Comparison of ENCODE assay signal across 8 mouse cellular contexts in the genomic region with DNA sequence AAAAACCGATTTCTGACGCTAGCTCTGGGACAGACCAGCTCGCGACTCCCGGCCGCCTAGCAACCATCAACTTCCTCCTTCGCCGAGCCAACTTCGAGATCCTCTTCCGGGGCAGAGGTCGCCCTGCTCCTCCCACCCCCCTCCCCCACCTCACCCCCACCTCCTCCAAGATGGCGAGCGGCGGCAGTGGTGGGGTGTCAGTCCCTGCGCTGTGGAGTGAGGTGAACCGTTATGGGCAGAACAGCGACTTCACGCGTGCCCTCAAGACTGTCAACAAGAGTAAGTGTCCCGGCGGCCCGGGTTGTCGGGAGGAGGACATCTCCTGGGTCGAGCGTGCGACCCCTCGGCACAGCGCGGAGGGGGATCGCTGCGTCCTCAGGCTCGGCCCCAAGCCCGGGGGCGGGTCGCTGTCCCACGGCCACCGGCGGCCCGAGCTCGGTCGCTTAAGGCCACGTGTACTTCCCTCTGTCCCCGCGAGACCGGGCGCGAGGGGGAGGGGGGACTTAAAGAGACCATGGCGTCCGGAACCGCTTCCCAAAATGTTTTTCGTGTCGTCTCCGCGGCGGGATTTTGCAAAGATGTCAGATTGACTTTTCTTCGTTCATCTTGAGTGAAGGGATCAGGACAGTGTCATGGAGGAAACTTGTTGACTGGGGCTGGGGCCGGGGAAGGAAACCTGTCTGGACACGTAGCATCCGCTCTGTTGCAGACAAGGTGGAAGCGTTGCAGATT. TPM values are rescaled to one million over a fixed set of nuclear protein-coding genes. Genes with fewer than 3 reads are reported as not detected.
DNase-seq lines count a peak whose midpoint lies in the region; ATAC-seq lines count a peak whose summit lies in the region.

A gene (plus strand): TSS at position 130 of the 732 bp plus-strand sequence.

- H3K4me1 ChIP-seq in intestine, embryonic 14.5 days (replicated peaks; ENCODE audit: control insufficient read depth, insufficient read depth, low read length) = peaks cover 10% of the 10 kb centered on the region

- intact Hi-C loops in gastrocnemius, postnatal 36 days (cut with DNase I) = loop anchor here (10.0 kb wide), 1 partner anchor 380 kb away; no protein-coding TSS in a partner anchor
- intact Hi-C loops in left cerebral cortex, postnatal 10 days (cut with DNase I) = no loop called here

- H3K9ac ChIP-seq in intestine, embryonic 14.5 days (ENCODE audit: low read length) = peak within 1 kb of the TSS; percentile 92

- H3K9me3 ChIP-seq in intestine, embryonic 14.5 days (ENCODE audit: control insufficient read depth, low read length) = no peaks in the 10 kb centered on the region

- no peaks in the 10 kb centered on the region for H3K27me3 ChIP-seq in intestine, embryonic 14.5 days (replicated peaks; ENCODE audit: control insufficient read depth, insufficient read depth, low read length)

- H3K27ac ChIP-seq in intestine, embryonic 14.5 days (ENCODE audit: low read depth) = peak within 1 kb of the TSS; percentile 80; the same call in 1 of the 2 replicates

- peak; percentile 96 for ATAC-seq in intestine, embryonic 14.5 days (replicated peaks; ENCODE audit: low FRiP score, low TSS enrichment, low read depth)
- ATAC-seq in megakaryocyte progenitor cell, adult 5-6 weeks (replicated peaks; ENCODE audit: poor library complexity) = peak; percentile 96

- peaks cover 23% of the 10 kb centered on the region for H3K36me3 ChIP-seq in intestine, embryonic 14.5 days (ENCODE audit: control insufficient read depth, insufficient read depth, low read length)

- WGBS in intestine, embryonic 14.5 days = under 1% methylated on average over 60 of the region's 60 CpGs

- peak within 1 kb of the TSS; percentile 91 for H3K4me3 ChIP-seq in intestine, embryonic 14.5 days (ENCODE audit: low read depth, low read length)

- DNase-seq in adrenal gland, adult 2 months = peak; percentile 87
- peak; percentile 92 for DNase-seq in embryo, embryonic 11 days
- peak; percentile 78 to 81 for DNase-seq in gastrocnemius, postnatal 36 days
- DNase-seq in intestine, embryonic 14.5 days (ENCODE audit: low spot score) = peak; percentile 98
- peak; percentile 86 to 92 for DNase-seq in left cerebral cortex, postnatal 10 days (ENCODE audit: extremely low spot score in 1 of 2, low spot score in 2 of 2)
- peak; percentile 93 to 94 for DNase-seq in right cerebral cortex, postnatal 10 days (ENCODE audit: low spot score in 2 of 2)
- peak; percentile 84 for DNase-seq in urinary bladder, postnatal 14 days (ENCODE audit: low spot score)

- H3K4me2 ChIP-seq in intestine, embryonic 14.5 days (ENCODE audit: low read length) = peak within 1 kb of the TSS; percentile 90

RNA-seq across cellular contexts. Expression of the gene that starts here (rescaled TPM):
- 100 to 1,000 TPM; 139 to 145 TPM for total RNA-seq in adrenal gland, adult 2 months (2021)
- 7.6 and 10.0 TPM in 2 replicates for polyA plus RNA-seq in adrenal gland, adult 2 months (2012; rRNA removed)
- 10 to 100 TPM; 51.1 to 60.5 TPM for total RNA-seq in gastrocnemius, postnatal 36 days (2021)
- 91.6 and 98.2 TPM in 2 replicates for polyA plus RNA-seq in intestine, embryonic 14.5 days (2014; fragmentation: Nextera tagmentation; extraction: Ambion mirVana)
- total RNA-seq in left cerebral cortex, postnatal 10 days (2021) = 100 to 1,000 TPM; 121 to 126 TPM
- 143 and 160 TPM in 2 replicates for total RNA-seq in megakaryocyte progenitor cell, adult 5-6 weeks (2015)
- 142 and 151 TPM in 2 replicates for total RNA-seq in megakaryocyte progenitor cell, adult 5-6 weeks (2017)

Comparison
In these comparisons a context has a peak if more than half of its experiments do, and no peak if none do; other contexts are left out.
1. Peak in every context shown above with its lines: DNase-seq, ATAC-seq, H3K4me3 ChIP-seq and H3K27ac ChIP-seq.